Mouse (Mus musculus) erythroblast, adult 5-6 weeks (primary cell): ENCODE data around the gene Cldn16. TPM values are rescaled to one million over a fixed set of nuclear protein-coding genes. Genes with fewer than 3 reads are reported as not detected.

Experiments used
- ATAC-seq: replicated peaks from 2 replicates; pipeline ENCODE4 v1.8.0; 2016; ENCODE audit warnings: moderate number of reproducible peaks, mild to moderate bottlenecking, moderate TSS enrichment, inconsistent platforms; ENCODE audit not compliant: poor library complexity, low FRiP score, severe bottlenecking
- total RNA-seq, 2 experiments: library from RNA; stranded (forward) in 1 of 2; stranded (reverse) in 1 of 2; fragments of 150-400 nt in 1 of 2; fragments of 200-764, 138-1000 nt in 1 of 2; gene quantifications; 2 replicates each; pipeline versions ENCODE4 v1.2.3 to v1.2.4; 2015 to 2017; ENCODE audit warnings: low replicate concordance in 2 of 2

The Cldn16 gene
- total RNA-seq, 2 experiments from 2014 or later: not detected

DNA sequence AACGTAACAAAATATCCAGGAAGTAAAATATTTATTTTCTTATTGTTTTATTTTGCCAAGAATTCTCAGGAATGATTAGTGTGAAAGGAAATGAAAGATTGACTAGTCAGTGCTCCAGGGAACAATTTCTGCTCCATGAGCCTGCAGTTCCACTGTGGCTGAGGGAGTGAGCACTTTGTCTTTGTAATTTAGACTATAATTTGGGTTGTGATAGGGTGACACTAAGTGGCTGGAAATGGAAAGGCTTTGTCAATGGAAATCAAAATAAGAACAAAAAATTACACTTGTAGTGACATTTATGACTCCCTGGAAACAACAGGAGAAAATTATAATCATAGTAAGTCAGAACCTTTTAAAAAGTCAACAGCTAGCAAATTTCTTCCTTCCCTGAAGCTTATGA is 69.4 kb downstream of the Cldn16 start:
- no peak for ATAC-seq

Other genes starting within 250 kb of the Cldn16 start
- 6.0 and 6.1 TPM in 2 replicates for gene Cldn1, start 91.3 kb upstream of the Cldn16 start, total RNA-seq (2015; ENCODE audit: low replicate concordance)
- 1.8 and 2.0 TPM in 2 replicates for gene Cldn1, start 91.3 kb upstream of the Cldn16 start, total RNA-seq (2017; ENCODE audit: low replicate concordance)
- not detected in 2 replicates for gene Tmem207, start 63.6 kb downstream of the Cldn16 start, total RNA-seq (2015; ENCODE audit: low replicate concordance)
- not detected in 2 replicates for gene Tmem207, start 63.6 kb downstream of the Cldn16 start, total RNA-seq (2017; ENCODE audit: low replicate concordance)
- gene Il1rap, start 118.6 kb downstream of the Cldn16 start, total RNA-seq (2015; ENCODE audit: low replicate concordance): 4.4 and 10.2 TPM in 2 replicates
- gene Il1rap, start 118.6 kb downstream of the Cldn16 start, total RNA-seq (2017; ENCODE audit: low replicate concordance): 3.1 and 4.6 TPM in 2 replicates